Mouse (Mus musculus) kidney, adult 18-20 months (tissue): Measurements from ENCODE around the gene Trmt10a.

Experiments
- DNase-seq: peaks from one replicate; pipeline ENCODE4 v3.0.0; 2021

Trmt10a gene

DNA sequence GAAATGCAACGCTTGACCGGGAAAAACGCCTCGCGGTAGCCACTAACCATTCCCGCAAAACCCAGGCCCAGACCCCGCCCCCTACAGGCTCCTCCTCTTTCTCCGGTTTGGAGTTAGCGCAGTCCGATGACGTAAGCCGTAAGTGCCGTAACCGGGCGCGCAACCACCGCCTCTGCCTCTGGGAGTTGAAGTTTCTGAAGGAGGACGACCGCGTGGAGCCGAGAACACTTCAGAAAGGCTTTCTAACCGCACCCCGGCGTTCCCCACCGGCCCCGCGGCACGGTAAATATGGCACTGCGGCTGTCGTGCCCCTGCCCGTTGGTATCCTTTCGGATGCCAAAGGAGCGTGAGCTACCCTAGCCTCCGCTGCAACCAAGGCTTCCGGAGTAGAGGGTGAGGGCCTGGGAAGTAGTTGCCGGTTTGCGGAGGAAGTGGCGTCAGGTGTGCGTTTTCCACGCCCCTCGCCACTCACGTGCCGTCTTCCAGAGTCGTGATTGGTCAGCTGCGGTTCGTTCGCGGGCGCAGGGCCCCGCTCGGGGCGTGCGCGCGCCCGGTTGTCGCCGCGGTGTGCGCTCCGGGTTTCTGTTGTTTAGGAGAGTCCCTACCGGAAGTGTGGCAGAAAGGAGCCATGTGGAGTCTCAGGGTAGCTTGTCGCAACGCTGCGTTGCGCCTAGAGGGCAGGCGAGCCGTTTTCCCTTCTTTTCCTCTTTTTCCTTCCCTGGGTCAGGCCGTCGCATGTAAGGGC, at the start of gene Trmt10a:
Gene Trmt10a, plus strand, starts transcription at position 134 of the 745 bp plus-strand sequence.
- DNase-seq: peak; percentile 99

GRCm38 (mm10) chr3:138095301-138095700, 47.9 kb upstream of the Trmt10a start:
- DNase-seq: no peak

GRCm38 (mm10) chr3:138095718-138096117, 47.5 kb upstream of the Trmt10a start:
- no peak for DNase-seq

DNA sequence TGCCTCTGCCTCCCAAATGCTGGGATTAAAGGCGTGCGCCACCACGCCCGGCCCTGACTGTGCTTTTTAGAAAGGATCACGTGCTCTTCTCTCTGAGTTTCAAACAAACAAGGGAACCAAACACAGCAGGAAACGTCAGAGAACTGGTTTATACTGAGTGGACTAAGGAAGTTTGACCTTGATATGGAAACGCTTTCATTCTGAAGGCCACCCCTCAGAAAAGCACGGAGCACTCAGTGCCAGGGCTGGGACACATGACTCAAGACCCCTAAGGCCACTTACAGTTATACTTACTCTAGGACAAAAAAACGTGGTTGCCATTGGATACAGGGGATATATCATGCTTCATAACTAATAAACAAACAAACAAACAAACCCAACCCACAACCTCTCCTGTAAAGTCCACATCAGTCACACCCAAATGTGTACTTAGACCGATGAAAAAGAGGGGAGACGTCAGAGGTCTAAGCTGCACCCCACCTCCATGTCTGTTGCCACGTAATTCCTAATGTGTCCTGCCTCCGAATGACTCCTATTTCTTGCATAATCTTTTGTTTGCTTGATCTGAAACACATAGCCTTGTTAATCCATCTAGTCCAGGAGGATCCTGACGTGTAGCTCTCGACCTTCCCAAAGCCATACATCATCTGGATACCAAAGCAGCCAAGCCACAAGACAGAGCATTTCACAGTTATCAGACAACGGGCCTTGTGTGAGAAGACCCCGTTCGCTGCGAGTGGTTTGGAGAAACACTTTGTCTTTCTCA, 46.8 kb upstream of the Trmt10a start:
- no peak for DNase-seq

- no peak for DNase-seq
These were observed 45.5 kb upstream of the Trmt10a start for GRCm38 (mm10) chr3:138097718-138098117.

DNA sequence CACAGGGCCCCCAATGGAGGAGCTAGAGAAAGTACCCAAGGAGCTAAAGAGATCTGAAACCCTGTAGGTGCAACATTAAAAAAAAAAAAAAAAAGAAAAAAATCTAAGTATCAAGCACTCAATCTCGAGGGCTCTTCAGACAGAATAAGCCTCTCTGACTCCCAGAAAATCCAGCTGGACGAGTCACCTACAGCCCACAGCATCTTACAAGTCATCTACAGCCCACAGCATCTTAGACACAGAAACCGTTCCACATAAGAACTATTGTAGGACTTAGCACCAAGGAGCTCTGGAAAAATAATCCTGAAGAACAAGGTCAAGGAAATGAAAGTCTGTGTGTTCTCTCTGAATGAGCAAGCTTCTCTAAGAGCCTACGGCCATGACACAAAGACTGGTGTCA, 41.3 kb upstream of the Trmt10a start:
- no peak for DNase-seq

DNA sequence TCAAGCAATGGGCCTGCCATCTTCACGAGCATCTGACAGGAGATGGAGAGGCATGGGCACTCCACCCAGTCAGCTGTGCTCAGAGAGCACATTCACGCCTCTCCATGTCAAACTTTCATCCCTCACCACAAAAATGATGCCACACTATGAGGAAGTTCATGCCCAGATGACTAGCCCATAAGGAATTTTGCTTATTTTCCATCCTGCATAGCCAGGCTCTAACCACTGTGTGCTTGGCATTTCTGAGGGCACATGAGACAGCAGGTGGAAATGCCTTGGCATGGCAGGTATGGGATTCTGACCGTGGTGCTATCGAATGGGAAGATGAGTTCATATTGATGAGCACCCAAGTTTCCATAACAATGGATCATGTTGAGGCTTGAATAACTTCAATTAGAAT, 39.6 kb upstream of the Trmt10a start:
- no peak for DNase-seq

DNA sequence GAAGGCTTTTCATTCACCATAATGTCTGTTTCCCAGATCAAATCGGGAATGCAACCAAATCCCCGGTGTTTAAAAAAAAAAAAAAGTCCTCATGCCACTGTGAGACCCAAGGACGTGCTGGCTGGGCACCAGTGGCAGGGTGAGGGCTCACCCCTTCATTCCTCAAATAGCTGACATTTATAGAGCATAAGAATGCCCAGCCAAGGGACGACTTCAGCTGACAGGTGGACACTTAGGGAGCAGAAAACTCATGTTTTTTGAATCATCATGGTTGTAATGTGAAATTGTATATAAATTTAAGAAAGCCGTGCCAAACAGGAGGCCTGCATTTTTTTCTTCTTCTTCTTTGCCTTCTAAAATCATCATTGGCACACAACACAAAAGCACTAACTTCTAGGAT, 38.2 kb upstream of the Trmt10a start:
- no peak for DNase-seq

- no peak for DNase-seq
These were observed 36.4 kb upstream of the Trmt10a start for GRCm38 (mm10) chr3:138106887-138107286.

DNA sequence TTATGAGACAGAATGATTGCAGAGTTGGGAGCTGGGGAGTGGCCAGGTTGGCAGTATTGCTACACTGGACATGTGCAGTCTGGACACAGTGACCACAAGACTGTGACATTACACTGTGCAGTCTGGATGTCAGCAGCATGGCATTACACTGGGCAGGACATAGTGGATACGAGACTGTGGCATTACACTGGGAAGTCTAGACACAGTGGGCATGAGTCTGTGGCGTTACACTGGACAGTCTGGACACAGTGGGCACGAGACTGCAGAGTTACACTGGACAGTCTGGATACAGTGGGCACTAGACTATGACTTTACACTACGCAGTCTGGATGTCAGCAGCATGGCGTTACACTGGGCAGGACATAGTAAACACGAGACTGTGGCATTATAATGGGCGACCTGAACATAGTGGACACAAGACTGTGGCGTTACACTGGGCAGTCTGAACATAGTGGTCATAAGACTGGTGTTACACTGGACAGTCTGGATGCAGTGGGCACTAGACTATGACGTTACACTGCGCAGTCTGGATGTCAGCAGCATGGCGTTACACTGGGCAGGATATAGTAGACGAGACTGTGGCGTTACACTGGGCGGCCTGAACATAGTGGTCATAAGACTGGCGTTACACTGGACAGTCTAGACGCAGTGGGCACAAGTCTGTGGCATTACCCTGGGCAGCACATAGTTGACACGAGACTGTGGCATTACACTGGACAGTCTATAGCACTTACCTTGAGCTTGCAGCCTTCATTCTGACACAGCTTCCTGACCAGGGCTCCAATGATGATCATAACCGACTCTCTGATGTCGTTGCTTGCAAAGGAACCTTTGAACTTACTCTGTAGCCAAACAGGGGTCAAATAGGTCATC, 32.1 kb upstream of the Trmt10a start:
- DNase-seq: no peak

DNA sequence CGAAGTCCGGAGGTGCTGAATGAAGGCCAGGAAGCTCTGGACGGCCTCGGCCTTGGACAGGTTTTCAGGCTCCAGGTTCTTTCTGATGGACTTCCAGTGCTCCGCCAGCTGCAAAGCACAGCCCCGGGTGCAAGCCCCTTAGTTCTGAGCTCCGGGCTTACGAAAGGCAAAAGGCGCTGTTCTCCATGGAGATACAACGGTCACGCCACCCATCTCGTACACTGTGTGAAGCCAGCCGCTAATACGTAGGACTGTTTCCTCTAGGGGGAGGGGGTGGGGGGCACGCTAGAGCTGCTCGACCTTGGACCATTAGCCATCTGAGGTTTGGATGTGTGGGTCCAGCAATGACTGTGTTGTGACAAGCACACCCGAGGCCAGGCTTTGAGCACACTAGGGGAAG, 29.1 kb upstream of the Trmt10a start:
- DNase-seq: no peak

DNA sequence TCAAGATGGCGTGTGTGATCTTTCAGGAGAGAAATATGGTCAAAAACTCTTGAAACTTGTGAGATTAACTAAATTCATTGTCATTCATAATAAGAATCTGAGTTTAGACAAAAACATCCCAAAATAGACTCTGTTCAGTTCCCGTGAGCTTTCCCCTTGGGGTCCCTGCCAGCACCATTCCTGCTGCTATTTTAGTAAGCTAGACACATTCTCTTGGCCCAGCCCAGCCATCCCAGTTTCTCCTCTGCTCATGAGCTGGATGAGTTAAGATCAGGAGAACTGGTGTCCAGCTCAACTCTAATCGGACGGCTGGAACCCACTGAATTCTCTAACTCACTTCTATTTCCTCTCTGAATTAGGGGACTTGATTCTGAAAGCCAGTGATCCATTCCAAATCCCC, 26.4 kb upstream of the Trmt10a start:
- no peak for DNase-seq

- DNase-seq: no peak
These were observed 24.9 kb upstream of the Trmt10a start for GRCm38 (mm10) chr3:138118392-138118791.

GRCm38 (mm10) chr3:138118831-138119230, 24.4 kb upstream of the Trmt10a start:
- no peak for DNase-seq

DNA sequence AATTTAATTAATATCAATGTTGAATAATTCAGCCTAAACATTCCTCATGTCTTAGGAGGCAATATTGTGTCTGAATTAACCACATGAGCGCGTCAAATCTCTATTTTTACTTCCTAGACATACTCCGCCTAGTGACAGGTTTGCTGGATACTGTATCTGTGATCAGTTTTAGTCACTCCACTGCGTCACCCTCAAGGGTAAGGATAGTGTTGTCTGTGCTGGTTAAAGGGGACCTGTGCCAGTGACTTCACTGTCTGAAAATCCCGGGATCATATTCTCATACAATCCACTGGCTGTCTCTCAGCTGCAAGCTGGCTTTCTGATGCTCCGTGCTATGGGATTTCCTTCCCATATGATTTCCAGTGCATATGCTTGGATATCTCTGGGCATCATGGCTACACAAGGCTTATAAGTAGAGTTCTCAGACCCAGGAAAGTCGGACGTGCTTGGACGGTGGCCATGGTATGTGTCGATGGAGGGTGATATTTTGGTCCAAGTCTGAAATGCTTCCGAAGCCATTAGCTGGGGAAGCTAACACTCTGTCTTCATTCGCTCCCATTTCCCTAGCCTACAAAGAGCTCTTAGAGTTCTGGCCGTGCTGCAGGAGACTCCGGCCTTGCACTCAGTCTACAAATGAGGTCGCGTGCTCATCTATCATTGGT, 23.7 kb upstream of the Trmt10a start:
- DNase-seq: no peak

GRCm38 (mm10) chr3:138121461-138121860, 21.8 kb upstream of the Trmt10a start:
- no peak for DNase-seq

GRCm38 (mm10) chr3:138123842-138124241, 19.4 kb upstream of the Trmt10a start:
- no peak for DNase-seq

DNA sequence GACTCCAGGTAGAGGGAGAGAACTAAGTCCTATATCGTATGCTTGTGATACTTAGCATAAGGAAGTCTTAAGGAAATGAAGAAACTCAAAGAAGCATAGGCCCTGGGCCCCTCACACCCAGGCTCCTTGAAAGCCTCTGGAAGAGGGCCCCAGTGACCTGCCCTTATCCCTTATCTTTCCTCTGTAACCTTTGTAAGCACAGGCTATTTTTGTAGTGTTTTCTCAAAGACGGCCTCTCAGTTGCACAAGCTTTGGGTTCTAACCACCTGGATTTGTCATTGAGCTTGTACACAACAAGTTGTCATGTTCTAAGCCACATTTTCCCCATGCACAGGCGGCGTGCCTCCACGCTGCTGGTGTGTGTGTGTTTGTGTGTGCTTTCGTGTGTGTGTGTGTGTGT, 14.1 kb upstream of the Trmt10a start:
- DNase-seq: no peak

- DNase-seq: no peak
These were observed 12.6 kb upstream of the Trmt10a start for GRCm38 (mm10) chr3:138130692-138131091.

GRCm38 (mm10) chr3:138131168-138131567, 12.1 kb upstream of the Trmt10a start:
- peak; percentile 13 for DNase-seq

DNA sequence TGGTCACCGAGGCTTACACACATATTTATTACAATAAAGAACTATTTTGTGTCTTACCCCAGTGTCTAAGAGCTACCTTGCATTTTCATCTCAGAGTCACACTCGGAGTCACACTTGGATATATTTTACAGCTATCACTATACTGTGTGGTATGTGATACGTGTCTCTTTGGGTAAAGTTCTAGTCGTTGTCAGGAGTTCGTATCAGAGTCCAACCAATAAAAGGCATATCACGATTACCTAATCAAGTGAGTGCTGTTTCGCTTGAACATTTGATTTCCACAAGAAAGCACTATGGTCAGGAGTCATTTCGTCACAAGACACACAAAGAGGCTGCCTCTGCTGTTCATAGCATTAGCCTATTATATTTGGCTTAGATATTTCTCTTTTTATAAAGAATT, 9.8 kb upstream of the Trmt10a start:
- DNase-seq: no peak

- no peak for DNase-seq
These were observed 9.3 kb upstream of the Trmt10a start for GRCm38 (mm10) chr3:138133916-138134315.

DNA sequence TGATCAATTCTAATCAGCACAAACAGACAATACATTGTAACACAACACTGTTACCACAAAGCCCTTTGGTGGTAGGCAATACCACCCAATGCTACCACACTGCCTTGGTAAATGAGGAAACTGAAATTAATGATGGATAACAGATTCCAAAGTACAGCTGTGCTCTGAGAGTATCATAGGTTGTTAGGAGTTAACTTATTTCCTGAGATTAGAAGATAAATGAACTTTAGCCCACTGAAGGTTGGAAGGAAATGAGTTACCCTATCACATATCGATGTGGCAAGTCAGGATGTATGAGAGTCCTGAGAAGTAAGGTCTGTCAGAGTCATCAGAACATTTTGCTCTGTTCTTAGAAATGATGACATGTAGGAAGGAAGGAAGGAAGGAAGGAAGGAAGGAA, 8.7 kb upstream of the Trmt10a start:
- no peak for DNase-seq
